Mouse (Mus musculus): ENCODE results near the gene Cltc.

GRCm38 (mm10) chr11:86734993-86735392, 22.4 kb downstream of the Cltc start:
- TF ChIP-seq POLR2A (IDR thresholded peaks at IDR 0.05; ENCODE audit: insufficient read depth, low read depth, low read length) (no peak), CTCF (IDR thresholded peaks at IDR 0.05; ENCODE audit: insufficient read depth, low read depth, low read length) (no peak)

All from olfactory bulb, adult 2 months (tissue).